Mouse (Mus musculus) thymus, postnatal 10 days (tissue): Measurements from ENCODE around the gene Rexo4.
A peak's percentile ranks its signal among the peaks of the same experiment; 100 is the strongest.

Experiments
- DNase-seq, 2 experiments: peaks; one replicate each; pipeline ENCODE4 v3.0.0; 2021; ENCODE audit warnings: low spot score in 2 of 2

Gene Rexo4

DNA sequence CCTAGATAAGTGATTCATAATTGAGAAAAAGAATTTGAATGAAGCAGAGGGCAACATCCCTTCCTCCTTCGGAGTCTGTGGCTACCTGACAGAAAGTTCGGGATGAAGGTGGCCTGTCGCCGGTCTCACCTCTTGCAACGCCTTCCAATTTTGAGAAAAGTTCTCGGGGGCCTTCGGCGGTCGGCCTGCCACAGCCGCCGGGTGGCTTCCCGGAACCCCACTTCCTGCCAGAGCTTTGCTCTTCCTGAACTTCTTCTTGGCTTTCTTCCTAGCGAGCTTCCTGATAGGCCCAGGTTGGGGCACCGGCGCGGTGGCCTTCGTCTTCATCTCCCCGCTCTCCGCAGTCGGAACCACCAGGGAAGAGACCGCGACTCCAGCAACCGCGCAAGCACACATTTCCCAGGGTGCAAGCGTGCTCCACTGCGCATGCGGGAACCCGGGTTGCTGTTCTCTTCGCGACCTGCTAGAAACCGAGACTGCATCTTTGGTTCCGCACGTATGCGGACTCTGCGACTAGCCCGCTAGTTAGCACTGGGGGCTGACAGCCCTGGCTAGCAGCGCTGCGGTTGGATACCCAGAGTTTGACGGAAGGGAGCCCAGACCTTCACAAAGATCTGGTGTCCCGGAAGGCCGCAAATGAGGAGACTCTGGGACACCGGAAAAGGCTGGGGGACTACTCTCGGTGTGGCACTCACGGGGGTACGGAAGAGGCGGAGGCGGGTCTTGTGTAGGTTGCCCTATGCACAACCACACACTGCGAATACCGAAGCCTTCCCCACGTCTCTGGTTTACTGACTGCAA lies at the start of gene Rexo4:
Gene Rexo4 (minus strand): TSS at position 464 of the 801 bp plus-strand sequence.
- DNase-seq, result peak; percentile 89 to 93

- peak; percentile 89 for DNase-seq
Measured at GRCm38 (mm10) chr2:27009714-27010244, 45.6 kb upstream of the Rexo4 start, which contains the start of gene Cacfd1. TSS of gene Cacfd1 (plus strand) at chr2:27009926.

DNA sequence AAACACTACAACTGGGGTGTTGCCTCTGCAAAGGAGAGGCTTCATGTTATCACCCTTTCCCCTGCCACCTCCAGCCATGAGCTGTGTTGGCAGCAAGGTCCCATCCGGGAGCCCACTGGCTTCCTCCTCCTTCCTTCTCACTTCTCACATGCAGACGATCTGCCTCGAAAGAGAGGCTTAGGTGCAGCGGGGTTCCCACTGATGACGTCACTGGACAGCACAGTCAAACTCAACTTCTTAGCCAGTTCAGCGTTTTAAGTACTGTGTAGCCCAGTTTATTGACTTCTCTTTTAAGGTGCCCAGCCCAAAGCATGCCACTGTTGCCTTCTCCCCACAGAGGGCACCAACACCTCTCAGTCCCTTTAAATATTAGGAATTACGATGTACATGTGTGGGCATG lies 43.5 kb upstream of the Rexo4 start:
- no peak for DNase-seq

- DNase-seq, result no peak
Measured at GRCm38 (mm10) chr2:27006255-27006654, 42.1 kb upstream of the Rexo4 start.

DNA sequence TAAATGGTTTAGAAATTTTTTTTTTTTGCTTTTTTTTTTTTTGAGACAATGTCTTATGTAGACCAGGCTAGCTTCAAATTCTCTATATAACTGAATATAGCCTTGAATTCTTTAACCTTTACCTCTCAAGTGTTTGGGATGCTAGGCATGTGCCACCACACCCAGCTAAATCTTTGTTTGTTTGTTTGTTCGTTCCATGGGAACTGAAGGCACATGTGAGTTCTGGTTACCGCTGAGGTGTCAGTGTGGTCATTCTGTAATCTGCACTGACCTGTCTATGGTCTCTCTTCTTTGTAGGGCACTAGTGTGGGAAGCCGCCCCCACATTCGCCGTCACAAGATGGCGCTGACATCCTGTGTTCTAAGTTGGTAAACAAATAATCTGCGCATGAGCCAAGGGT lies 33.8 kb upstream of the Rexo4 start:
- DNase-seq, result no peak

DNA sequence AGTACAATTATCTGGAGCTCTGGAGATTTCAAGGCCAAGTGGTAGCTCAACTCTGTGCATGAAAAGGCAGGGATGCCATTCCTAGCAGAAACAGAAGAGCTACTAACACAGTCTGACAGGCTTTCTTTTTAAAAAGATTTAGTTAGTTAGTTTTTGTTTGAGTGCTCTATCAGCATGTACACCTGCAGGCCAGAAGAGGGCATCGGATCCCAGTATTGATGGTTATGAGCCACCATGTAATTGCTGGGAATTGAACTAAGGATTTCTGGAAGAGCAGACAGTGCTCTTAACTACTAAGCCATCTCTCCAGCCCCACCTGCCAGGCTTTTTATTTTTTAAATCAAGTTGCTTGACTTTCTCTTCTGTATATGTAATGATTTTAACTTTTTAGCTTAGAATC lies 33.3 kb upstream of the Rexo4 start:
- no peak for DNase-seq

DNA sequence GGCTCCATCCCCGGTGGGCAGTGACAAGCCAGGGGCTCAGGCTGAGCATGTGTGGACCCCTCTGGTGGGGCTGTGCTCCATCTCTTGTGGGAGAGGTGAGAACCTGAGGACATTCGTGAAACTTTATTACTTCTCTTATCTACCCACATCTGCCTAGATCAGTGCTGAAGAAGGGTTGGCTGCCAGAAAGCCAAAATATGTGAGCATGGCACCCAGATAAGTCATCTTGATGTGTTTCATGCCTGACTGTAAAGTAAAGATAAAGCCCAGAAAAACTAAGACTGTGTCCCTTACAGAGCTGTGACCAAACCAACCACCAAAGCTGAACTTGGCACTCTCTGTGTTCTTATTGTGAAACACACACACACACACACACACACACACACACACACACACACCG lies 29.8 kb upstream of the Rexo4 start:
- DNase-seq, result no peak

GRCm38 (mm10) chr2:26984640-26985039 lies 20.5 kb upstream of the Rexo4 start:
- DNase-seq, result no peak

DNA sequence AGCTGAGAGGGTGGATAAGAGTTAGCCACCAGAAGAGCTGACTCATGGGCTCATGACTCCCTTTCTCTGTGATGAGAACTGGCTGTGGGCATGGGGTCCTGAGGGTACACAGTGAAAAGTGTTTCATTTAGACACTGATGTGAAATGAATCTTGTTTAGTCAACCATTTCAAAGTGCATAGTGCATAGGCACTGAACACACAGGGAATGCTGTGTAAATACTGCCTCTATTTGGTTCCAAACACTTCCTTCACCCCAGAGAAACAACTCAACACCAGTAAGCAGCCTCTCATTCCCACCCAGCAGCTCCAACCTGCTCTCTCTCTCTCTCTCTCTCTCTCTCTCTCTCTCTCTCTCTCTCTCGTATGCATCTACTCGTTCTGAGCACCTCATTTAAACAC lies 20.0 kb upstream of the Rexo4 start:
- DNase-seq, result no peak

DNA sequence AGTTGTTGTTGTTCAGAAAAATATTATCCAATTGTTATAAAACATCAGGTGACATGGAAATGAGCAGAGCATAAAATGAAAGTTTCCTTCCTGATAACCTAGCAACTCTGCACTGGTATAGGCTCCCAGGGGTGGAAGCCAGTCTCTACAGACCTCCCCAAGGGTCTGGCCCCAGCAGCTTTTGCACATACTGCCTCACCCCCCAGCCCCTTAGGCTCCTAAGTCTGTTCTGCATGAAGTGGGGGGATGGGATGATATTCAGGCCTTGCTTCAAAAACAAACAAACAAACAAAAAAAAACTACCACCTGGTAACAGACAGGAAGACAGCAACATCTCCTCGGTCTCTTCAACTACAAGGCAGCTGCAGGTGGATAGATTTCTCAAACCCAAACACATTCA lies 16.2 kb upstream of the Rexo4 start:
- peak; percentile 40 to 47 for DNase-seq

- DNase-seq, result no peak
Measured at GRCm38 (mm10) chr2:26973960-26974359, 9.8 kb upstream of the Rexo4 start.

- DNase-seq, result no peak
Measured at GRCm38 (mm10) chr2:26973116-26973515, 8.9 kb upstream of the Rexo4 start, which contains the start of gene Adamts13. TSS of gene Adamts13 (plus strand) at chr2:26973416.

DNA sequence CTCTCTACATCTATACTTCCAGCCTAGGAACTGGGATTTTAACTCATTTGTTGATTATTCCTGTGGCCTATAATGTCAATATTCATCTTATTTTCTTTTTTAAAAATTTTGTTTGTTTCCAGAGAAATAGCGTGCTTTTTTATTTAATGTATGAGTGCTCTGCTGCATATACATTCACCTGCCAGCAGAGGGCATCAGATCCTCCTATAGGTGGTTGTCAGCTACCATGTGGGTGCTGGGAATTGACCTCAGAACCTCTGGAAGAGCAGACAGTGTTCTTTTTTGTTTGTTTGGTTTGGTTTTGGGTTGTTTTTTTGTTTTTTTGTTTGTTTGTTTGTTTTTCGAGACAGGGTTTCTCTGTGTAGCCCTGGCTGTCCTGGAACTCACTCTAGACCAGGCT lies 3.1 kb upstream of the Rexo4 start:
- no peak for DNase-seq

DNA sequence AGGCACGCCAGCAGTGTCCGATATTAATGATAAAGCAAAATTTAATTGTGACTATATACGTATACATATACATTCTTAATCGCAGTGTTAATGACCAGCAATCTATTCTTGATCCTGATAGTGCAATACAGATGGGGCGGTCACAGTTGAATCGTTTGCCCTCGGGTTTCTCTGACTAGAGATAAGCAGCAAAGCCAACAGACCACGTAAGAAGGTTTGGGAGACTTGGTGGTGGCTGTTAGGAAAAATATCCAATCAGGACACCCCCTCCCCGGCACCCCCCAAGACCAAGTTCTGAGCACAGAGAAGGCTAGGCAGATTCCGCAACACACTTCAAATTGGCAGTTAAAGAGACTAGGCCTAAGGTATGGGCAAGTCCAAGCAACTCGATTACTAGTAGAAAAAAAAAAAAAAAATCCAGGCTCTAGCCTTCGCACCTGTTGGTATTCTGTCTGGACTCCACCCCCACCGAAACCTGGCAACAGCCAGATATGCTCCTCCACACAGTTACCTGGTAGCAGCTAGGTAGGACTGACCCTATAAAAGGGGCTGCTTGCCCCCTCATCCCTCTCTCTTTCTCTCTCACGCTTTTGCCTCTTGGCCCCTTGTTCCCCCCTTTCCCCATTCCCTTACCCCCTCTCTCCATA lies 661 bp upstream of the Rexo4 start:
- DNase-seq, result no peak

- no peak for DNase-seq
Measured at GRCm38 (mm10) chr2:26960756-26961155, 3.4 kb downstream of the Rexo4 start.

DNA sequence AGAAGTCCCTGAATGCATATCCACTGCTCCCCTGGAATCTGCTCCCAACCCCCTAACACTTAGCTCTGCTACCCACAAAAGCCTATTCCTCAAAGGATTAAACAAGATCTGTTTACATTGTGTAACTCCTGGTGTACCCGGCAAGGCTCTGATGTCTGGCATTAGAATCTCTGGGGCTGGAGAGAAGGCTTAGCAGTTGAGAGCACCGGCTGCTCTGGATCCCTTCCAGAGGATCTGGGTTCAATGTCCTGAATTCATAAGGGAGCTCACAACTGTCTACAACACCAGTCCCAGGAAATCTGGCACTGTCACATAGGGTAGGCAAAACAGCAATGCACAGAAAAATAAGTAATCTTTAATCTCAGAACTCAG lies 6.7 kb downstream of the Rexo4 start:
- no peak for DNase-seq

DNA sequence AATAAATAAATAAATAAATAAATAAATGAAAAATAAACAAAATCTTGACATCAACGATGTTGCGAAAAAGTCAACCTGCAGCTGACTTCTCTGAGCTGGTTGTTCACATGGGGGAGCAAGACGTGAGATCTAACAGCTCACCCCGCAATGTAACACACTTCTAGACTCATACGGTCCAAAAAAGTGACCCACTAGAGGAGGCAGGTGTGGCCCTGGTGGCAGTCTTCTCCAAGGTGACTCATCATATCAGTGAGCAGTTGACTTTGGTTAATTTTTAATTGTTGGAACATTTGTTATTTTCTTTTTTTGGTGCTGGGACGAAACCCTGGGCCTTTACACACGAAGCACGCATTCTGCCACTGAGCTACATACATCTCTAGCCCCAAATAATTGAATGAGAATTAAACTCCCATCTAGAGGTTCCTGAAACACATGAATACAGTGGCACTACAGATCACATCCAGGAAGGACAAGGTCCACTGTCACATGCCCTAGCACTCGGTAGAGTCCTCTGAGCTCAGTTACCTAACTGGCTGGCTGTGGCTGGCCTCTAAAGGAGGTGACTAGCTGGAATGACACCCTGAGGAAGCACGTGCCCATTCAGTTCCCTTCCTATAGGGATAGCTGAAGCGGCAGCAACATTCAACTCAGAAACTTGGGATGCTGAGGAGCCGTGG lies 7.2 kb downstream of the Rexo4 start:
- DNase-seq, result no peak

- peak; percentile 33 to 45 for DNase-seq
Measured at GRCm38 (mm10) chr2:26954735-26955395, 9.3 kb downstream of the Rexo4 start.

- DNase-seq, result no peak
Measured at GRCm38 (mm10) chr2:26952866-26953265, 11.3 kb downstream of the Rexo4 start.

GRCm38 (mm10) chr2:26952193-26952592 lies 12.0 kb downstream of the Rexo4 start:
- no peak for DNase-seq

DNA sequence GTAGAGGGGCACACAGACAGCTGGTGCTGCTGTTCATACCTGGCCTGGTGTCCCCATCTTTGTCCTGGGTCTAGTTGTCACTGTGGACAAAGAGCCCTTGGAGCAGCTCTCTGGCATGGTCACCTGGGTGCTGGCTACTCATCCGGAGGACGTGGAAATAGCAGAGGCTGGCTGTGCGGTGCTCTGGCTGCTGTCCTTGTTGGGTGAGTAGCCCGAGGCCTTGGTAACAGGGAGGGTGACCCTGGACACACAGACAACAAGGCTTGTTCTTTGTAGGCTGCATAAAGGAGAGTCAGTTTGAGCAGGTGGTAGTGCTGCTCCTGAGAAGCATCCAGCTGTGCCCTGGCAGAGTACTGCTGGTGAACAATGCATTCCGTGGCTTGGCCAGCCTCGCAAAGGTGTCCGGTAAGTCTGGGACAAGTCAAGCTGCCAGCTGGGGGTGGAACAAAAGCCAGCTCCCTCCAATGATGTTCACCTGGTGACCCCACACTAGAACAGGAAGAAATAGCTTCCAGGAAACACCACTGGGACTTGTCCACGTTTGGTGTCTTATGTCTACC lies 12.8 kb downstream of the Rexo4 start:
- no peak for DNase-seq

DNA sequence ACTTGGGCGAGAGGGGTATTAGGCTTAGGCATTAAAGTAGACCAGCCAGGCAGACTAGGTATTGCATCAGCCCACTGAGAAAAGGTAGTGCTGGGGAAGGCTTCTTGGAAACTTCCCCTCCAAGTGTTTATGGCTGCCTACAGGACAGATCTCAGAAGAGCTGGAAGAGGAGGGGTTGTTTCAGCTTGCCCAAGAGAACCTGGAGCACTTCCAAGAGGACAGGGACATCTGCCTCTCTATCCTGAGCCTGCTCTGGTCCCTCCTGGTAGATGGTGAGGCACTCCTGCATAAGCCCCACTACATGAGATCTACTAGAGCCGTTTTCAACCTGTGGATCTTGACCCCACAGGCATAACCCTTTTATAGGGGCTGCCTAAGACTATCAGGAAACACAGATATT lies 13.8 kb downstream of the Rexo4 start:
- no peak for DNase-seq
